Mouse (Mus musculus): Measurements from ENCODE around the gene Plod3. TPM values are rescaled to one million over a fixed set of nuclear protein-coding genes. Genes with fewer than 3 reads are reported as not detected.
A peak's percentile ranks its signal among the peaks of the same experiment; 100 is the strongest.

Gene Plod3
- total RNA-seq, 2 experiments from 2014 or later, result 46.7 to 52.1 TPM

GRCm38 (mm10) chr5:136962501-136962900, 24.3 kb upstream of the Plod3 start:
- DNase-seq, result peak; percentile 86
- intact Hi-C loops (cut with DNase I), result no loop called here

- intact Hi-C loops (cut with DNase I), result no loop called here
Observed at GRCm38 (mm10) chr5:136962966-136963540, 23.8 kb upstream of the Plod3 start.

GRCm38 (mm10) chr5:136965210-136965609, 21.6 kb upstream of the Plod3 start:
- DNase-seq, result no peak
- intact Hi-C loops (cut with DNase I), result no loop called here

More at GRCm38 (mm10) chr5:136962966-136963540, 23.8 kb upstream of the Plod3 start:
- no peak for DNase-seq

- DNase-seq, result no peak
- intact Hi-C loops (cut with DNase I), result no loop called here
Observed at GRCm38 (mm10) chr5:136965686-136966085, 21.1 kb upstream of the Plod3 start.

- DNase-seq, result no peak
- intact Hi-C loops (cut with DNase I), result no loop called here
Observed at GRCm38 (mm10) chr5:136966331-136966730, 20.5 kb upstream of the Plod3 start, which contains the start of gene Cldn15. Cldn15 (plus strand) TSS chr5:136966616.

- intact Hi-C loops (cut with DNase I), result no loop called here
- DNase-seq, result no peak
Observed at GRCm38 (mm10) chr5:136966861-136967455, 19.9 kb upstream of the Plod3 start.

DNA sequence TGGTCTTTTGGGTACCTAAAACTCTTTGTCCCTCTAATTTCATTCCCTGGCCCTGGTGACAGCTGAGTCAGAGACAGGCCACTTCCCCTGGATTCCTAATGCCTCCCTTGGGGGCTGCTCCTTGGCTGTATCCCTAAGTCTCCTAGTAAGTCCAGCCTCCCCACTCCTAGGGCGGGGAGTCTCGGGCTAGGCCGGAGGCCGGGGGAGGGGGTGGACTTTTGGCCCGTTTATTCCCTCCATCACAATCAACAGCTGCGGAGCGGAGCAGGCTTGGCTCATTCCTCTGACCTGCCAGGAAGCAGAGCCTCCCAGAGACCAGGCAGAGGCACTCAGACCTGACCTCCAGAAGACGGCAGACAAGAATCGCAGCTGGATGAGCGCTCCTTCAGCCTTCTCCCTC, 19.2 kb upstream of the Plod3 start:
- DNase-seq, result no peak
- intact Hi-C loops (cut with DNase I), result no loop called here

- DNase-seq, result peak; percentile 59
- intact Hi-C loops (cut with DNase I), result no loop called here
Observed at GRCm38 (mm10) chr5:136970703-136971102, 16.1 kb upstream of the Plod3 start.

DNA sequence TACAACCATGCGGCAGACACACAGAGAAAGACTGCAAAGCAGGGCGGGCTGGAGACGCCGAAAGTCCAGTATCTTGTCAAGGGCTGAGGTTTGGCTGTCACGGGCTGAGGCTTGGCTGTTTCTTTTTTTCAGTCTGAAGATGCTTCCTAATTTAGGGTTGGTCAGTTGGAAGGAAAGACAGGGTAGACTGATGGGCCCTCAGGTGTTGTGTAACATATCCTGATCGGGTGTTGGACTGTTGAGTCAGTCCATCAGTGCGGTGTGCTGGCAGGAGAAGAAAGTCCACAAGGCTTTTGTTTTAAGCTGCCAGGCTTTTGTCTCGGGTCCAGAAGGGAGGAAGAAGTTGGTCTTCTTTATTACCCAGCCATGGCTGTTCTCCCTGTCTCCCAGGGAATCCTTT, 13.1 kb upstream of the Plod3 start:
- intact Hi-C loops (cut with DNase I), result no loop called here
- DNase-seq, result no peak

GRCm38 (mm10) chr5:136977769-136978168, 9.1 kb upstream of the Plod3 start:
- intact Hi-C loops (cut with DNase I), result no loop called here
- DNase-seq, result no peak

- DNase-seq, result no peak
- intact Hi-C loops (cut with DNase I), result no loop called here
Observed at GRCm38 (mm10) chr5:136979762-136980161, 7.1 kb upstream of the Plod3 start.

DNA sequence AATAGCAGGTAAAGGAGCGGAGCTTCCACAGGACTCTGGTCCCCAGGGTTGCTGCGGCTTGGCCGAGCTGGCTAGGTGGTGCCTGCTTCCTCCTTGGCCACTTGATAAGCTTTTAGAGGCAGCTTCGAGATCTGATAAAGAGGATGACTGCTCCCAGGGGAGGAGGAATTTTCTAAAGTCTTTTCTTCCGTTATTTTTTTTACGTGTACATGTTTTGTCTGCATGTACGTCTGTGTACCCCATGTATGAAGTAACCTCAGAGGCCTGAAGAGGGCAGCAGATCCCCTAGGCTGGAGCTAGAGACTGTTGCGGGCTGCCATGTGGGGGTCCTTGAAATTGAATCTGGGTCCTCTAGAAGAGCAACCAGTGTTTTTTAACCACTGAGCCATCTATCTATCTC, 5.8 kb upstream of the Plod3 start:
- no peak for DNase-seq
- intact Hi-C loops (cut with DNase I), result no loop called here

- peak; percentile 54 for DNase-seq
- intact Hi-C loops (cut with DNase I), result no loop called here
Observed at GRCm38 (mm10) chr5:136982338-136982930, 4.4 kb upstream of the Plod3 start.

GRCm38 (mm10) chr5:136984828-136985227, 2.0 kb upstream of the Plod3 start:
- no peak for DNase-seq
- intact Hi-C loops (cut with DNase I), result no loop called here

- intact Hi-C loops (cut with DNase I), result no loop called here
- peak; percentile 83 for DNase-seq
Observed at GRCm38 (mm10) chr5:136987138-136987933, 517 bp downstream of the Plod3 start.

DNA sequence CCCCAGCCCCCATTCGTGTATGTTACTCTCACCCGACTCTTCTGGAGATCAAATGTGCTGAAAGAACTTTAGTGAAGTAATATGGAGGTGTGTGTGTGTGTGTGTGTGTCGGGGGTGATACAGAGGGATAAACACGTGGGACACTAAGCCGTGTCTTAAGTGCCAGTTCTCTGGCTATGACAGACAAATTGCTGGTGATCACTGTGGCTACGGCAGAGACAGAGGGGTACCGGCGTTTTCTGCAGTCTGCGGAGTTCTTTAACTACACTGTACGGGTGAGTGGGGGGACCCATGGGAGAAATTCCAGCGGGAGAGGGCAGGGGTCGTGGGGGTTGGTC, 1.1 kb downstream of the Plod3 start, which contains the start of gene Znhit1:
Gene Znhit1 (minus strand): TSS at position 88 of the 338 bp plus-strand sequence.
- no peak for DNase-seq
- intact Hi-C loops (cut with DNase I), result no loop called here

DNA sequence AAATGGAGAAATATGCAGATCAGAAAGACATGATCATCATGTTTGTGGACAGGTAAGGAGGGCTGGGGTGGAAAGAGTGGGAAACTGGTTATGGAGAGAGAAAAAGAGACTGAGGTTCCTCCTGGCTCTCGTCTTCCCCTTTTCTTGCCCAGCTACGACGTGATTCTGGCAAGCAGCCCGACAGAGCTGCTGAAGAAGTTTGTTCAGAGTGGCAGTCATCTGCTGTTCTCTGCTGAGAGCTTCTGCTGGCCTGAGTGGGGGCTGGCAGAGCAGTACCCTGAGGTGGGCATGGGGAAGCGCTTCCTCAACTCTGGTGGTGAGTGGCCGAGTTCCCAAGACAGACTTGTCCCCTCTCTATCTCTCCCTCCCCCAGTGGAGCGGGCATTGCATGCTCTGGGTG, 1.6 kb downstream of the Plod3 start:
- intact Hi-C loops (cut with DNase I), result no loop called here

DNA sequence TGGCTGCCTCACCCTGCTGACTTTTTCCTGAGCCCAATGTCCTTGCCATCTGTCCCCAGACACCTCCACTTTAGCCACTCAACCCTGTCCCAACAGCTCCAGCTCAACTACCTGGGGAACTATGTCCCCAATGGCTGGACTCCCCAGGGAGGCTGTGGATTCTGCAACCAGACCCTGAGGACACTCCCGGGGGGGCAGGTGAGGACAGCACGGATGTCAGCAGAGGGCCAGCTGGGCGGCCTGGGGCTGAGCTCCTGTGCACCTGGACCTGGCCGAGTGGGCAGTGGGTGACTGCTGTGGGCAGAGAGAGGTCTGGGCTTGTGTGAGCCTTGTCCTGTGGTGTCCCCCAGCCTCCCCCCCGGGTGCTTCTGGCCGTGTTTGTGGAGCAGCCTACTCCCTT, 3.0 kb downstream of the Plod3 start:
- peak; percentile 26 for DNase-seq
- intact Hi-C loops (cut with DNase I), result no loop called here

More for the DNA sequence above, 1.6 kb downstream of the Plod3 start:
- DNase-seq, result peak; percentile 42

GRCm38 (mm10) chr5:136999449-136999848, 12.6 kb downstream of the Plod3 start:
- intact Hi-C loops (cut with DNase I), result no loop called here
- DNase-seq, result no peak

GRCm38 (mm10) chr5:137000612-137001011, 13.8 kb downstream of the Plod3 start:
- intact Hi-C loops (cut with DNase I), result no loop called here
- no peak for DNase-seq

DNA sequence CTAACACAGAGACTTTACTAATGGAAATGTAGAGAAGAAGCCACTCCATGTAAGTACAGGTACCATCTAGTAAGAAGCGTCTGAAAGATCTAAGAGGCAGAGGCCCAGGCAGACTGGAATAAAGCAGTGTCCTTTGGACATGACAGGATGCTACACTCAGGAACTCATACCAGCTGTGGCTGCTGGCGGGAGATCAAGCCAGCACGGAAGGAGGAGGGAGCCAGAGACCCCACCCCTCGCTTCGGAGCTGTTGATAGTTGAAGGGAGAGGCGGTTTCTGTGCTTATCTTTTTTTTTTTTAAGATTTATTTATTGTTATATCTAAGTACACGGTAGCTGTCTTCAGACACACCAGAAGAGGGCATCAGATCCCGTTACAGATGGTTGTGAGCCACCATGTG, 20.5 kb downstream of the Plod3 start:
- intact Hi-C loops (cut with DNase I), result no loop called here
- no peak for DNase-seq

Measured in left cerebral cortex, postnatal 4 days (tissue).